Mouse (Mus musculus): Measurements from ENCODE around the gene Prr15. TPM values are rescaled to one million over a fixed set of nuclear protein-coding genes. Genes with fewer than 3 reads are reported as not detected.

The Prr15 gene
- polyA plus RNA-seq, 1 experiment from 2014 or later, result 4.5 TPM

Other genes with a start within 250 kb of the Prr15 start
- gene Wipf3, start 103.8 kb downstream of the Prr15 start, polyA plus RNA-seq (2014; fragmentation: Nextera tagmentation; extraction: Ambion mirVana), result 1.5 and 1.7 TPM in 2 replicates
- 12.8 and 13.8 TPM in 2 replicates for gene Scrn1, start 240.7 kb downstream of the Prr15 start, polyA plus RNA-seq (2014; fragmentation: Nextera tagmentation; extraction: Ambion mirVana)

All from embryonic facial prominence, embryonic 14.5 days (tissue).